Mouse (Mus musculus) left cerebral cortex, postnatal 10 days (tissue): ENCODE measurements at regions not wholly inside any gene's neighbourhood (a gene's known extent, or its start where the extent isn't known, plus 50 kb on each side); places are given as distances from the start of the nearest gene placed in this dataset.
A peak's percentile ranks its signal among the peaks of the same experiment; 100 is the strongest.

Experiments
- DNase-seq, 2 experiments: peaks; one replicate each; pipeline ENCODE4 v3.0.0; 2021 to 2022; ENCODE audit warnings: low spot score in 2 of 2, mixed read lengths in 1 of 2; ENCODE audit errors: extremely low spot score in 1 of 2
- intact Hi-C: fragments of 180-260 bp; cut with DNase I; formaldehyde crosslinking; loops from one replicate; pipeline ENCODE4 v1.15.1; 2025

DNA sequence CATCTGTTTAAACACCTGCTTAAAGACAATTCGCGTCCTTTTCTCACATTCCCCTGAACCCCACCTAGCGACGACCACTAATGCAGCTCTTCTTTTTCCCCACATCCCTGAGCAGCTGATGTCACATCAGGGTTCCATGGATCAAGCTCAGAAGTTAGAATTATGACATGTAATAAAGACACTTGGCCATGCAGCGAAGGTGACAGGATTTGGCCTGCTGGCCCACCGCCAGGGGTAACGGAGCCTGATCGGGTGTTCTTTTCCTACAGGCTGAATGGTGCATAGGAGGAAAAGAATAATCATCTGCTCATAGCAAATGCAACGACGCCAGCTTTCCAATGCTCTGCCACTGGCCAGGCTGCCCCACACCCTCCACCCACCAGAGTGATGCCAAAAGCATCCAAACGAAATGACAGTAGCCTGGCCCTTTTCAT, 231.9 kb downstream of the Sox4 start:
- intact Hi-C loops: no loop called here
- DNase-seq: peak in 1 of 2 experiments; percentile 52

DNA sequence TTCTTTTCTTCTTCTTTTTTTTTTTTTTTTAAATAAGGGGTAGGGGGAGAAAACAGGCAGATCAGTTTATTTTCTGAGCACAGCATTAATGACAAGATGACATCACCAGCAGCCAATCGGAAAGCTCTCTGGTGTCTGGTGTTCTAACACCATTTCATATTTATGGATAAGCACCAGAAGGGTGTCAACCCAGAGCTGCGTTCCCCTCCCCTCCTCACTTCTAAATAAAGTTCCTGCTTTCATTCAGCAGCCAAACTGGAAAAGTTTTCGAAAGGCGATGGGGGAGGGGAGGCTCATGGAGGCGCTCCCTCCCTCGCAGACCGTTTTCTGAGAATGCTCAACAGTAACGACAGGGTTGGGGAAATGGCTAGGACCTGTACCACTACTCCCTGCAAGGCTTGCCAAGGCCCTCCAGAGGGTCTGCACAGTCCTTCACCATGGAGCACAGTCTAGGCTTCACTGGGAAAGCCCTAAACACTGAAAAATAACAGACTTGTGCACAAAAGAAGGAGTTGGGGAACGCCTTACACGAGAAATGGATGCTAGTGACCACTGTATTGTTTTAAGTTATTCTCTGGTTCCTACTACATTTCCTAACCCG, 232.8 kb downstream of the Sox4 start:
- peak; percentile 72 to 82 for DNase-seq
- intact Hi-C loops: no loop called here

DNA sequence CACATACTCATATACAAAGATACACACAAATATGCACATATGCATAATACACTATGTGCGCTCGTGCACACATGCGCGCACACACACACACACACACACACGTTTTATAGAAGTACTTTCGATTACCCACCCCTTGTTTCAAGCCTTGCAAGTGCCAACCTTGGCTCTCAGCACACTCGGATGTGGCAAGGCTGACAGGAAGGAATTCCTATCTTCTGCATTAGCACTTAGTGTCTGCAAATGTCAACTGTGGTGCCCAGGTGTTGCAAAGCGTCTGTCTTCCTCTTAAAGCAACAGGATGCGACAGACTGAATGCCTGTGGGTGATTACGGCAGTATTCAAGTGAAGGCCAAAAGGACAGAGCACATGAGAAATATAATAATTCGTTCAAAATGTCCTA, 233.3 kb downstream of the Sox4 start:
- intact Hi-C loops: no loop called here
- DNase-seq: no peak

DNA sequence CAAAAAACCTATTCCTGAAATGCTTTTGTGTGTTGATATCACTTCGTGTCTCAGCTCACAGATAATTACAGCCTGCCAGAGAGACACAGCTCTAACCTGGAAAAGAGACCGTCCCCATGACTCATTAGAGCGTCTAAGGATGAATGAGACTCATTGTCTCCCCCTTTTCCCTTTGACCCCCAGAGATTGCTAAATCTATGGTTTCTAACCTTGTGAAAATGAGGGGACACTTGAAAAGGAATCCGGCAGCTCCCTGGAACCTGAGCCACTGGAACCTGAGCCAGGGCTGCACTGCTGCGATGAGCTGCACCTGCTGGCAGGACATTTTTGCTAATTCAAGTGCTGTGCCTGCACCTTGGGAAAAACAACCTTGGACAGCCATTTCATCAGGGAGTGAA, 234.6 kb downstream of the Sox4 start:
- DNase-seq: no peak
- intact Hi-C loops: loop anchor here (10.0 kb wide), 1 partner anchor 294 kb away; no protein-coding TSS in a partner anchor

DNA sequence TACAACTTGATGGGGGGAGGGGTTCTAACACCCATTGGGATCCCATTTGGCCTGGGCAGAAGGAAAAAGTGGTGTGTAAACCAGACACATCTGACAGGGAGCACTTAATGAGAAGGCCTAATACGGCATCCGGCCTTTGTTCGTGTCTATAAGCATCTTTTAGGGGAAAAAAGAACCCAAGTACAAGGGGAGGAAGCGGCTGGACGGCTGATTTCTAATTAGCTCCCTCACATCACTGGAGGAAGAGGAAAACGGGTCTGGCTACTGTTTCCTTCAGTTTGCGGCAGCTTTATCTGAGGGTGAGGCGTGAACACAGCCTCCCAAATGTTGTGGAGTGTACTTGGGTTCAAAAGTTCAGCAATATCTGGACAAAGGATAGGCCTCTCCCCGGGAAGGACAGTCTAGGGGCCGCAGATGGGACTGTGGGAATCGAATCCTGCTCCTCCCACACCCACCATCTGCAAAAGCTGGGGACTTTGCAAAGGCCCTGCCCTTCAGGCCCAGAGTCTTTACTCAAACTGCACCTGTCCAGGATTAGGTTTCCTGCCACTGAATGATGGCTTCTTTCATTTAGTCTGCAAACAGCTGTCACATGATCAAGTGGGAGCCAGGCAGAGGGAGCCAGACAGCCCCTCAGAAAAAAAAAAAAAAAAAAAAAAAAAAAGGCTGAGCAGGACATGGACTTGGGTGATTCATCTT, 235.2 kb downstream of the Sox4 start:
- no peak for DNase-seq
- intact Hi-C loops: loop anchor here (10.0 kb wide), 1 partner anchor 294 kb away; no protein-coding TSS in a partner anchor

DNA sequence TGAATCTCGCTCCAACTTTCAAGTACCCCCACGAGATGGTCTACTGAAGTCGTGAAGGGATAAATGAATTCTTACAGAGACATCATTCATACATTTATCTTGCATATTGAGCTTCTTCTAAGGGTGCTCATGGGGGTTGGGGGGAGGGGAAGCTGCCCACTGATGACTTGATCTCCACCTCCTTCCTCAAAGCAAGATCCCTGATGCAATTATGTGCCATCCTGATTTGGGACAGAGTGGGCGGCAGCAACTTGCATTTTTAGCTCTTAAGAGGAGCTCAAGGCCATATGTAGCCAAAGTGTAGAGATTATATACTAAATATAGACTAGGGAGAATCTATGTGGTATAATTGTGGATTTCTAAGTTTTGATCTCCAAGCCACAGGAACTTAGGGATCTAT, 236.1 kb downstream of the Sox4 start:
- intact Hi-C loops: loop anchor here (10.0 kb wide), 1 partner anchor 293 kb away; no protein-coding TSS in a partner anchor
- no peak for DNase-seq

DNA sequence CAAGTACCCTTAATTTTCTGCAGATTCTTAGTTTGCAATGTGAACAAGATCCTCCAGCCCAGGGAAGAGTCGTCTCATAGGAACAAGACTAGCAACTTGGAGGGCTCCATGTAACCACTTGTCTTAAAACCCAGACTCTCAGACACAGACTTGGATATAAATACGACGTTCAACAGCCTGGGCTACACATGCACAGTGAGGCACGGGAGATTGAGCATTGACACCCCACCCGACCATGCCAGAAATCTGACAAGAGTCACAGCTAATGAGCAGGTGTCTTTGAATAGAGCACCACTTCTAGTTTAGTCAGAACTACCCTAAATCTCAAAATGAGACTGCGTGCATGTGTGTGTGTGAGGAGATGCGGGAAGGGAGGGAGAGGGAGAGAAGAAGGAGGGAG, 243.5 kb downstream of the Sox4 start:
- intact Hi-C loops: loop anchor here (10.0 kb wide), 1 partner anchor 285 kb away; no protein-coding TSS in a partner anchor
- DNase-seq: no peak

- no peak for DNase-seq
- intact Hi-C loops: no loop called here
Measured at GRCm38 (mm10) chr13:28701309-28701708, 252.2 kb downstream of the Sox4 start.

- DNase-seq: no peak
- intact Hi-C loops: no loop called here
Measured at GRCm38 (mm10) chr13:28700081-28700480, 253.4 kb downstream of the Sox4 start.

DNA sequence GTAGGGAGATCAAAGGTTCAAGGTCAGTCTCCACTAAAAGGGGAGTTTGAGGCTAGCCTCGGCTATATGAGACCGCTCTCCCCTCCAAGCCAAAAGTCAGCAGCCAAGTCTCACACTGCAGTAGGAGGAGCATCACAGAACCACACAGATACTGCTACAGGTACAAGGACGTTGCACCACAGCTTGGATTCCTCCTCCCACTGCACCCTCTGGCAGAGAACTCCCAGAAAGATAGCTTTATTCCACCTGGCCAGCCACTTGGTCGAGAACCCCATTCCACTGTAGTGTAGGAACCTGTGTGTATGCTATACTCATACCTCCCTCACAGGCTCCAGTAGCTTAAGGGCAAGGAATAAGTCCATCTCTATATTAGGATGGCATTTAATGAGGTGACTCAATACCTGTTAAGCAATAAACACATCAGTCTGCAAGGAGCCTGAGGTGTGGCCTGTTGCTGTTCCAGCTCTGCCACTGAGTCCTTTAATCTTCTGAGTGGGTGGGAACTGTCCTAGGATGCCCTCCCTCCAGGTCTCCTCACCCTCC, 254.0 kb downstream of the Sox4 start:
- DNase-seq: no peak
- intact Hi-C loops: no loop called here

DNA sequence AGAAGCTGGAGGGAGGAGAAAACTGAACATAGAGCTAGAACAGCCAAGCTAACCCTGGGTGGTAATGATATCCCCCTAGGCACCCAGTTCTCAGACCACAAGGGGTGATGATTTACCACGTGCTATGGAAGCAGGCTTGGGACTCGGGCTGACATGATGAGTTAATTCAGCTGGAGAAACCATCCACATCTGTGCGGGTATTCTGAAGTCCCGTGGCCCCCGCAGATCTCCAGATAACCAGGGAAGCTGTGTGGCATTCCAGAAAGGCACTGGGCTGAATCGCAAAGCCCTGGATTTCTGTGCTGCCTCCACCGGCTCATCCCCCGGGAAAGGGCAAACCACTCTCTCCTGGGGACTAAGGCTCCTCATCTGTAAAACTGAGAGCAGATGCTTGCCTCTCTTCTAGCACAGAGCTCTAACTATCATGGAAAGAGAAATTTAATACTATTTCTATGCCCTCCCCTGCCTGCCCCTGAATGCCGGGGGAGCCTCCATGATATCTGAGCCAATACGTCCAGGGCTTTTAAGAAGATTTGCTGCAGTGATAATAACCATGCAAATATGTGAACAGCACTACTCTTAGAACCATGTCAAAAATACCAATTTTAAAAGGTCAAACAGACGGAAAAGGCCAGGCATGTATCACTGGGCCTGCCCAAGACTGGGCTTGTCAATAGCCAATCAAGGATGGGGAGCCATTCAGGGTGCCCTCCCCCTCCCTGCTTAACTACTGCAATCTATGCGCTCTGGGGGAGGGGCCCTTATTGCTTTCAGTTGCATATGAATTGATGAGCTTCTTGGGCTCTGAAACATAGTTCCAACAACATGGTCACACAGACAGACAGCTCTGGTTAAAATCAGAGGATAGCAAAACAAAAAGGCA, 255.5 kb downstream of the Sox4 start:
- intact Hi-C loops: no loop called here
- no peak for DNase-seq

DNA sequence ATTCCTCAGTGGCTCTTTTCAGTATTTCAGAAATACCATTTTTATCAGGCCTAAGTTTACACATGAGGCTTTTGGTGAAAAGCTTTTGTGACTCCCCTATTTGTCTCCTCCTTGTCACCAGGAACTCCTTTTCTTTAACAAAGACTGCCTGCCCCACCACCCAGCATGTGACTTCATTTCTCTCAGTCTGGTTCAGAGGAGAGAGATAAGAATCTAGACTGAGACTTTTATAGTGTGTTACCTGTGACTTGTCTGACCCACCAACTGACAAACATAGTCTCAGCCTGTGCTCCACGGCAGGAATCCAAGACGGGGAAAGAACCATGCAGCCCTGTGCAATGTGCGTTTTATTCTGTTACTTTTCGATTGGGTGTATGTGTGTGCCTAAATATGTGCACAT, 260.4 kb downstream of the Sox4 start:
- no peak for DNase-seq
- intact Hi-C loops: no loop called here

GRCm38 (mm10) chr13:28692587-28692986, 260.9 kb downstream of the Sox4 start:
- no peak for DNase-seq
- intact Hi-C loops: no loop called here

GRCm38 (mm10) chr13:28690511-28691160, 262.9 kb downstream of the Sox4 start:
- no peak for DNase-seq
- intact Hi-C loops: no loop called here

DNA sequence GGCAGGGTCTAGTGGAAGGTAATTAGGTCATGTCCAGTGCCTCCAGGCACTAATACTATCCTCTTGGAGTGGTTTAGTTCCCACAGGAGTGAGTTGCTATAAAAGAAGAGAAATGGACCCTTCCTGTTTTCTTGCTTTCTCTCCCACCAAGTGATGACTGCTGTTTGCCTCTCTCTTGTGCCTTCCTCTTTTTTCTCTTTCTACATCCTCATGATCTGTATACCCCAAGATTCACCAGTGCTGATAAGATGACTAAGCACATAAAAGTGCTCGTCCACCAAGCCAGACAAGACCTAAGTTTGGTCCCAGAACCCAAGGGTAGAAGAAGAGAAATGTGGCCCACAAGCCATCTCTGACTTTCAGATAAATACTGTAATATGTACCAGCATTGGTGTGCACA, 265.7 kb downstream of the Sox4 start:
- no peak for DNase-seq
- intact Hi-C loops: no loop called here

- DNase-seq: no peak
- intact Hi-C loops: no loop called here
Measured at GRCm38 (mm10) chr13:28684311-28684710, 269.2 kb downstream of the Sox4 start.

GRCm38 (mm10) chr13:28680266-28680665, 273.2 kb downstream of the Sox4 start:
- intact Hi-C loops: no loop called here
- no peak for DNase-seq

DNA sequence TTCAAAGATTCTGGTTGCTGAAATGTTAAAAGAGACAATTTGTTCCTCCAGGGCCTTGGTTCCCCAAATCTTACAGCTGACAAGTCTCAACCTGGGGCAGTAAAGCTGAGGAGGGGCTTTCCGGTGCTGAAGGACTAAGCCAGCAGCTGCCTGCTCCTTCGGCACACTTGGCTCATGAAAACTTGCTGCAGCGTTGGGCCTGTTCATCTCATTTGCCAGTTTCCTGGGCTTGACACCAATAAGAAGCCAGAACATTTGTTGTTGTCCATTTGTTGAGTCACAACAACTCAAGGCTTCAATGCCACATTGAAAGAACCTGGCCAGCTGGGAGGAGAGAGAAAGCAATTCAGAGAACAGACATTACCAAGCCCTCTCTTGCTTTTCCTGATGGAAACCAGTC, 279.9 kb downstream of the Sox4 start:
- no peak for DNase-seq
- intact Hi-C loops: no loop called here

DNA sequence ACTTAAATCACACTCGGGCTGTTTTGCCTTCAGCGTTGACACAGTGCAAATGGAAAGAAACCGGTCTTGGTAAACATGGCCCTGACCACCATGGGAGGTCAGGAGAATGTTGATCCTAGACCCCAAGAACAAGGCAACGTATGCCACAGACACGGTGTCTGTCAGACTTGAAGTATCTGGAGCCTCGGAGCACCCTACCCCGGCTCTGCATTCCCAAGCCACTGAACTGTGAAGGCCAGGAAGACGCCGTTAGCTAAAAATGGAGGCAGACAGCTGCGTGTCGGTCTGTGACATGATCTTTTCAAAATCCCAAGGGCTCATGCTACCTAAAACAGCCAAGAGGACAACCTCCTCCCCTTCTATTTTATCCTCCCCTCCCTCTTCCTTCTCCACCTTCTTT, 282.0 kb downstream of the Sox4 start:
- intact Hi-C loops: no loop called here
- DNase-seq: no peak
